Mouse (Mus musculus): ENCODE measurements at regions not wholly inside any gene's neighbourhood (a gene's known extent, or its start where the extent isn't known, plus 50 kb on each side); places are given as distances from the start of the nearest gene placed in this dataset.
"Not testable (repeated sequence)": the region's sequence is repeated elsewhere in the genome, so short reads cannot be mapped to it uniquely, and the experiment has no call there.

DNA sequence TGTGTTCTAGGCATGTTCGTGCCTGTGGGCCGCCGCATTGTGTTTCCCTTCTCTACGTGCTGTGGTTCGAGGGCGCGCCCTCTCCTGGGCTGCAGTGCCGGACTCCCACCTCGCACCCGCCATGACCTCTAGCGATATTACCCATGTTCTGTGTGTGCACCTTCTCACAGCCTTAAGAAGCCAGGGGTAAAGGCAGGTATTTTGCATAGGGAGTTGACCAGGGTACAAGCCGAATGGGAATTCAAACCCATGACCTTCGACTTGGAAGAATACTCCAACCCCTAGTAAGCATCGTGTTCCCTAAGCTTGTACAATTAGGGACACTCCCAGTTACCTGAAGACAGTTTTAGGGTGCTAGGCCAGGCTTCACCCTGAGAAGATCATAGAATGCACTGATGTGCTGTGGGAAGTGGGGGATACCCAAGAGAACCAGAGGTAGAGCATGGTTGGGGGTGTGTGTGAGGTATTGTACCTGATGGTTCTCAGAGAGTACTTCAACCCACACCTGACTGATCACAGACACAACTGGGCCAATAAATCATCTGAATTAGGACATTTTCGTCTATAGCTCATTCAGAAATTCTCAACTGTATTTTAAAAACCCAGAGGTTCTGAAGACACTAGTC, 68.7 kb upstream of the Asap2 start:
- not testable (repeated sequence) for ATAC-seq (ENCODE audit: extremely low read depth, insufficient number of reproducible peaks, low FRiP score, low TSS enrichment); H3K4me1 ChIP-seq; H3K27ac ChIP-seq (replicated peaks); H3K27me3 ChIP-seq (replicated peaks); H3K9me3 ChIP-seq
- WGBS: 15% methylated on average over 11 of the region's 15 CpGs
- H3K4me3 ChIP-seq: peak overlapping the region; percentile 87
- H3K9ac ChIP-seq: 0 out of 2 replicates have a peak overlapping the region, but pooled peaks have one; percentile 62
- H3K36me3 ChIP-seq: peaks cover 18% of the 10 kb centered on the region
- H3K4me2 ChIP-seq: peak overlapping the region; percentile 66

DNA sequence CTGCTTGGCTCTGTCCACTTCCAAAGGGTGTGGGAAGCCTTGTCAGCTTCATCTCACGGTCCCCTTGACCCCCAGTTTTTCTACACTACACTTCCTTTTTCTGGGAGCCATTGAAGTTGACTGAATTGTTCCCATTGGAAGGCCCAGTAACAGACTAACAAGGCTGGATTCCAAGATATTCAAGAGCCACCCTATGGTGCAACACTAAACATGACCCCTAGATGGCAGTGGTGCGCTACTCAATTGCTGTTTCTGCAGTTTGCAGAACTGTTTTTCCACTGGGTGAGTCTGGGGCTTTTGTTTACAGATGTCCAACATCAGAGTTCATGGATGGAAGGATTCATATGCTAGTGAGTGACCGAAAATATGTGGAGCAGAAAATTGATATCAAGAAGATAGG, 61.3 kb upstream of the Asap2 start:
- not testable (repeated sequence) for H3K4me2 ChIP-seq; ATAC-seq (ENCODE audit: extremely low read depth, insufficient number of reproducible peaks, low FRiP score, low TSS enrichment); H3K4me3 ChIP-seq; H3K27me3 ChIP-seq (replicated peaks); H3K9me3 ChIP-seq; H3K36me3 ChIP-seq; H3K4me1 ChIP-seq; H3K9ac ChIP-seq; H3K27ac ChIP-seq (replicated peaks)
- 30% methylated on average over 3 of the region's 3 CpGs for WGBS
